Mouse (Mus musculus) liver, adult 2 months (tissue): ENCODE measurements around the gene Mxra7.

Experiments
- CTCF ChIP-seq: fragments of 200-500 bp; IDR thresholded peaks from 2 replicates; pipeline ENCODE4 v1.5.1; 2011; ENCODE audit warnings: low read depth, low read length, control low read depth
- POLR2A ChIP-seq: fragments of 200-500 bp; IDR thresholded peaks from 2 replicates; pipeline ENCODE4 v1.6.1; 2011; ENCODE audit warnings: low read length, control low read depth; ENCODE audit not compliant: insufficient read depth; ENCODE audit errors: extremely low read depth

- TF ChIP-seq CTCF (no peak), POLR2A (no peak)
Measured at GRCm38 (mm10) chr11:116849587-116849986, 21.7 kb upstream of the Mxra7 start.
